Mouse (Mus musculus): Measurements from ENCODE around the gene Arhgap21. TPM values are rescaled to one million over a fixed set of nuclear protein-coding genes. Genes with fewer than 3 reads are reported as not detected.

The Arhgap21 gene
- total RNA-seq, 2 experiments from 2014 or later: 70.6 to 77.9 TPM

DNA sequence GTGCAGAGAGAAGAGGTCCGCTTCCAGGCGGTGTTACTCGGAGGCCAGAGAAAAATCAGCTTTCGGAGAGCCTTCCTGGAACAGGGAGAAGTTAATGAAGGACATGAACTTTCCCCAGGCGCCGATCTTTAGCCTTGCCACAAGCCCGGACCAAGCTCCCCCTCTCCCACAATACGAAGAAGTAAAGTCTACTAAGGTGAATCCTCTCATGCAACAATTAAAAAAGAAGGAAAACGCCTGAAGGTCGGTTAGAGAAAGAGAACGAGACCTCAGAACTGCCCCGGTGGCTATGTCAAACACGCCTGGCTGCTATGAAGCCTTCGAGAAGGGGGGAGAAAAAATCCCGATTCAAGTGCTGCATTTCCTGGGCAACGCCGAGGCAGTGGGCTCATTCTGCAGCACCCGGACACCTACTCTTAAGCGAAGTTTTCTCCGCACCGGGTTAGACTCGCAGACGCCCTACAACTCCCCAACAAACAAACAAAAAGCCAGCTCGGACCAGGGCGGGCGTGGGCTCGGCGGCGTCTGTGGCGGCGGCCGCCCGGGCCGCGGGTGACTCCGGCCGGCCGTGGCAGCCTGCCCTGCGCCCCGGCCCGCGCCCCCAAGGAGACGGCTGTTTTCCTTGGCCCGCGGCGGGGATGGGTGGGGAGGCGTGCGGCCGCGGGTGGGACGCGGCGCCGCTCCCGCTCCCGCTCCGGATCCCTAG is 882 bp downstream of the Arhgap21 start:
- DNase-seq (ENCODE audit: low spot score): peak; percentile 13
- intact Hi-C loops (cut with DNase I): loop anchor here (2.0 to 10.0 kb wide), 4 partner anchors 59 to 243 kb away; no protein-coding TSS in a partner anchor

GRCm38 (mm10) chr2:20967101-20967645 is 1.5 kb downstream of the Arhgap21 start:
- intact Hi-C loops (cut with DNase I): loop anchor here (5.0 to 10.0 kb wide), 2 partner anchors 235 to 242 kb away; no protein-coding TSS in a partner anchor
- peak; percentile 37 for DNase-seq (ENCODE audit: low spot score)

DNA sequence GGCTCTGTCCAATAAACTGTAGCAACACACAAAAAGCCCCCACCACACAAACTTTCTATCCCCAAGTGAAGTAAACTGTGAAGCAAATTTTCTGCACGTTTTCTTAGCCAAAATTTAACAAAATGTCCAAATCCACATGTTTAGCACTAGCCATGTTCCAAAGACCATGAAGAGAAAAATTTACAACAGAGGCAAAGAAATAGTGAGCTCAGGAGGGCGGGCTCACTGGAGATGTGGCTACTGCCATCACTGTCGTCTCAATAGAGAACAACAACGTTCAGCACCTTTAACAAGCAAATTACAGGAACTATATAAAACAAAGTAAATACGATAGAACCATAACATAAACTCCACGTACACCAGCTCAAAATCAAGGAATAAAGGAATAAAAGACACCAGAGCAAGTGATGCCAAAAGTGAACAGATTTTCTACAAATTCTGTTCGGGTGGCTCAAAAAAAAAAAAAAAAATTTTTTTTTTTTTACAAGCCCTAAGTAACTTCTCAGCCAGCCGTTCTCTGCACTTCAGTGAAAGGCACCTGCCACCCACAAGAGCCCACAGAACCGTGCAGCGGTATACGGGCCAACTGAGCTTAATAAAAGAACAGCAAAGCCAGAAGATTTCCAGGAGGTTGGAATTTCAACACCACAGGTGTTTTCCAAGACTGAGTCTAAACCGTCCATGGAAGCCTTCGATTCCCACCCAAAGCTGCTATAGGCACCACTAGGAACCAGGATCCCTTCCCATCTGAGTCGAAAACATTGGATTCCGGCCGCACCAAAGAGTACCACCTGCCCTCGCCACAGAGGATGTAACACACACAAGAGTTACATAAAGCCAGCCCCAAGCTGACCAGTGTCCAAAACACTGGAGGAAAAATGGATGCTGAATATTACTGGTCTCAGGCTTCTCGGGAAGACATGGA is 2.2 kb downstream of the Arhgap21 start:
- intact Hi-C loops (cut with DNase I): loop anchor here (5.0 to 10.0 kb wide), 2 partner anchors 236 to 242 kb away; no protein-coding TSS in a partner anchor
- DNase-seq (ENCODE audit: low spot score): no peak

DNA sequence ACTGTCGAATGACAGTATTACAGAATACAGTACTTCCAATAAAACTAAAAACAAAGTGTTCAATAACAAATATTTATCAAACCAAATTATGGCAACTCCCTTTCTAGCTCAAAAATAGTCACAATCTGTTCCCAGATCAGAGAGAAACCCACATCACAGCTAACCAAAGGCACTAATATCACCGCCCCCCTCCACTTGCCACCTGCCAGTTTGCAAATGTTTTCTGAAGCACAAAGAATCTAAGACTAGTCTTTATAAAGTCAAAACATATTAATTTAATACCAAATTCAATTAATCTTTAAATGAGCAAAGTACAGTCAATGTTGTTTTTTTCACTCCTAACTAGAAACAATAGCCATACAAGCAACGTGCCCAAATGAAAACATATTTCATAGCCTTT is 3.3 kb downstream of the Arhgap21 start:
- DNase-seq (ENCODE audit: low spot score): no peak
- intact Hi-C loops (cut with DNase I): loop anchor here (5.0 to 10.0 kb wide), 2 partner anchors 237 to 241 kb away; no protein-coding TSS in a partner anchor

DNA sequence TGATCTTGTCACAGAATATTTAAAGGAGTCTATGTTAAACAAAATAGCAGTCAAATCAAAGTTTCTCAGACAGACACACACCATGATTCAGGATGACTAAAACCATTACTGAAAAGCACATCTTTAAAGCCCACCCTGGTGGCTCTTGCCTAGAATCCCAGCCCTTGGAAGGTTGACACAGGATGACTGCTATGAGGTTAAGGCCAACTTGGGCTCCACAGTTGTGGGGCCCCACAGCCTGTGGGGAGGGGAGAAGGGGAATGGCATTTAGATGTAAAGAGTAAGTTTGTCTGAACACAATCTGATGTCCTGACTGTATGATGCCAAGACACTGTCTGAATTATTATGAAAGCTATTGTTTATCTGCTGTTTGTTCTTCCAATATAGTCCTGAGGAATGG is 4.2 kb downstream of the Arhgap21 start:
- no peak for DNase-seq (ENCODE audit: low spot score)
- intact Hi-C loops (cut with DNase I): loop anchor here (5.0 to 10.0 kb wide), 2 partner anchors 223 to 240 kb away; no protein-coding TSS in a partner anchor

DNA sequence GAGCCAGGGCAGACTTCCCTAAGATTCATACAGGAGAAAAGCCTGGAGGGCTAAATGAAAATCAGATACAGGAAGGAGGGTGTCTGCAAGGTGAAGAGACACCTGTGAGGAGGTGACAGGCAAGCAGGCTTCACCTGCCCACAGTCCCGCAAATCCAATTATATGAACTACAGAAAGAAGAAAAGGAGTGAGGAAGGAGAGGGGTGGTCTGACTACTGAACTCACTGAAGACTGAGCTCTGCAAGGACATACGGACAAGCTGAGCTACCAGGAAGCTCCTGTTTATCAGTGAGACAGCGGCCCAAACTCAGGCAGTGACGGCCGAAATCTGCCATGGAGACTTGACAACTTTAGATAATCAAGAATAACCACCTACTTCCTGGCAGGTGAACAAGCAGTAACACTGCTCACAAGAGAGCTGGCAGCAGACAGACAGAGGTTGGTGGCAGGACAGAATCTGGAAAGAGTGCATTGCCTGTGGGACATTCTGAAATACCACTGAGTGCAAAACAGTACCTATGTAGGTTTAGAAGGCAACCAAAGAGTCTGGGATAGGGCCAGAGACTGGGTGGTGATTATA is 5.4 kb downstream of the Arhgap21 start:
- intact Hi-C loops (cut with DNase I): loop anchor here (5.0 to 10.0 kb wide), 2 partner anchors 224 to 239 kb away; no protein-coding TSS in a partner anchor
- no peak for DNase-seq (ENCODE audit: low spot score)

DNA sequence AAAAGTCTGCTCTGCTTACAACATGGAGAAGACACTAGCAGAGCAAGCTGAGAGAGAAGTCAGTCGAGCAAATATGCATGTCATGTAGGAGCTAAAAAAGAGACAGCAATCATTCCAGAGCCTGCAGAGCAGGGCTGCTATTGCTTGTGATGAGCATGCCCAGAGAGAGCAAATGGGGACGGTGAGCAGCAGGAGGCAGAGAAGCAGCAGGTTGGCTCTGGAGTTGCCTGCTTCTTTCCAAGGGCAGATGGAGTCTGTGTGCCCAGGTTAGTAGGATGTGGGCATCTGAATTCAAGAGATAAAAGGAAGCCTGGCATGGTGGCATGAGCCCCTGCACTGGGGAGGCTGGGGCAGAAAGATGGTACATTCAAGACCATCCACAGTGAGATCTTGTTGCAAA is 6.4 kb downstream of the Arhgap21 start:
- intact Hi-C loops (cut with DNase I): loop anchor here (5.0 to 10.0 kb wide), 2 partner anchors 225 to 237 kb away; no protein-coding TSS in a partner anchor
- DNase-seq (ENCODE audit: low spot score): no peak

DNA sequence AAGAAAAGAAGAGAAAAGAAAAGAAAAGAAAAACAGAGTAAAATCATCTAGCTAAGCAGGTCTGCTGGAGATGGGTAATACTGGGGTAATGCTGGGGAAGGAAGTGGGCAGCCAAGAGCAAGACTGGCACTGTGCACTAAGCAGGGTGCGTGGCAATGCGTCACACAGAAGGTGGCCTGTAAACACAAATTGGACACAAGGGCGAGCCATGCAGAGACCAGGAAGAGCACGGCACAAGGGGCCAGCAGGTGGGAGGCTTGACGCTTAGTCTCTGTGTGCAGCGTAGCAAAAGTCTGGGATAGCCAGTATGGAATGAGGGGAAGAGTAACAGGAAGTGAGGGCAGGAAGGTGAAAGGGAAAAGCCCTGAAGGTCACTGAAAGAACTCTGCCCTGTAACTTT is 6.9 kb downstream of the Arhgap21 start:
- intact Hi-C loops (cut with DNase I): loop anchor here (5.0 to 10.0 kb wide), 2 partner anchors 225 to 237 kb away; no protein-coding TSS in a partner anchor

GRCm38 (mm10) chr2:20961295-20961694 is 7.4 kb downstream of the Arhgap21 start:
- no peak for DNase-seq (ENCODE audit: low spot score)
- intact Hi-C loops (cut with DNase I): loop anchor here (5.0 to 10.0 kb wide), 2 partner anchors 226 to 236 kb away; no protein-coding TSS in a partner anchor

More for the DNA sequence above, 6.9 kb downstream of the Arhgap21 start:
- DNase-seq (ENCODE audit: low spot score): no peak

GRCm38 (mm10) chr2:20960668-20961035 is 8.0 kb downstream of the Arhgap21 start:
- intact Hi-C loops (cut with DNase I): loop anchor here (5.0 to 10.0 kb wide), 2 partner anchors 227 to 236 kb away; no protein-coding TSS in a partner anchor
- no peak for DNase-seq (ENCODE audit: low spot score)

DNA sequence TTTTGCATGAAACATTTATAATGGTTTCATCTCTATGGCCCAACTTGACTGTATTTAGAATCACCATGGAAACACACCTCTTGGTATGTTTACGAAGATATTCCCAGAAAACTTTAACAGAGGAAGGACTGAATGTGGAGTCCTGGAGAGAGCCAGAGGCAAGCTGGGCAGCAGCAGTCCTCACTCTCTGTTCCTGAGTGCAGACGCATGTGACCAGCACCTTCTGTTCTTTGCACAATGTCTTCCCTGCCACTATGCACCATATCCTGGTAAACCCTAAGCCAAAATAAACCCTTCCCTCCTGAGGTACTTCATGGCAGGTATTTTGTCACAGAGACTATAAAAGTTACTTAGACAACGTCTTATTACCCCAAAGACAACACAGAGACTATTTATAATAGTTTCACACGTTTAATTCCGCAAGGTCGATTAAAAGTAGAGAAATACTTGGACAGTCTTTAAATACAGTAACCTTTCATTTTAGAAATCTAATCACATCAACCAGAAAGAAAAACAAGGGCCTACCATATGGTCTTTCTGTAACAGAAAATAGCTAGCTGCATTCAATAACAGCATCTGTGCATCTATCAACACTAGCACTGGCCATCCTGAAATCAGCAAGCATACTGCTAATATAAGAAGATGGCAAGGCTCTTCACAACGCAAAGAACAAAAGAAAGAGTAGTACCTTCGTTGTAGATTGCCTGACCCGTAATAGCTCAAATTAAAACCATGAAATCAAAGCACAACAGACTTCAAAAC is 8.6 kb downstream of the Arhgap21 start:
- intact Hi-C loops (cut with DNase I): loop anchor here (5.0 to 10.0 kb wide), 2 partner anchors 227 to 235 kb away; no protein-coding TSS in a partner anchor
- no peak for DNase-seq (ENCODE audit: low spot score)

- no peak for DNase-seq (ENCODE audit: low spot score)
- intact Hi-C loops (cut with DNase I): no loop called here
Observed at GRCm38 (mm10) chr2:20959045-20959444, 9.6 kb downstream of the Arhgap21 start.

DNA sequence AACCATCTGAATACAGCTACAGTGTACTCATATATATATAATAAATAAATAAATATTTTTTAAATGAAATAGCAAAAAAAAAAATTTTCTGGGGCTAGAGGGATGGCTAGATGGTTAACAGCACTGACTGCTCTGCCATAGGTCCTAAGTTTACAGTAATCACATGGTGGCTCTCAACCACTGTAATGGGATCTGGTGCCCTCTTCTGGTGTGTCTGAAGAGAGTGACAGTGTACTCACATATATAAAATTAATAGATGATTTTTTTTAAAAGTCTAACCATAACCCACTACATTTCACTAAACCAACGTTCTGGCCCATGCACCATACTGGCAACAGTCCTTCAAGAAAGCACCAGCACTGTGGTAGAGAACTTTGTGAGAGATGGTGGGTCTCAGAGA is 10.7 kb downstream of the Arhgap21 start:
- intact Hi-C loops (cut with DNase I): no loop called here

DNA sequence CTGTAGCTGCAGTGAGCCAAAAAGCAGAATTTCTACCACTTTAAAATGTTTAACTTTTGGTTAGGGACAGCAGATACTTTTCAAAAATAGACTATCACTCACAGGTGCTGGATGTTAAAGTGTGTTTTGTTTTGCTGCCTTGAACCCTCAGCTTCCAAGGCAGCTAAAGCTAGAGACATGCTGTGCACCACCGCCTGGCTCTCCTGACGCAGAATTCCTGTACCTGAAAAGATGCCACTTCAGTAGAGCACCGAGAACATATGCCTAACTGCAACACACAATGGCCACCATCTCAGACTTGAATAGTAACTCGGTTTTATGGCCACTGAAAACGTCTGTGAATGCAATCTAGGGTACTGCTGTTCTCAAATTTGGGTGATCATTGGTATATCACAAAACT is 12.0 kb downstream of the Arhgap21 start:
- intact Hi-C loops (cut with DNase I): no loop called here
- no peak for DNase-seq (ENCODE audit: low spot score)

More for the DNA sequence above, 10.7 kb downstream of the Arhgap21 start:
- DNase-seq (ENCODE audit: low spot score): no peak

GRCm38 (mm10) chr2:20955996-20956395 is 12.7 kb downstream of the Arhgap21 start:
- intact Hi-C loops (cut with DNase I): no loop called here
- DNase-seq (ENCODE audit: low spot score): no peak

- no peak for DNase-seq (ENCODE audit: low spot score)
- intact Hi-C loops (cut with DNase I): no loop called here
Observed at GRCm38 (mm10) chr2:20955376-20955775, 13.3 kb downstream of the Arhgap21 start.

DNA sequence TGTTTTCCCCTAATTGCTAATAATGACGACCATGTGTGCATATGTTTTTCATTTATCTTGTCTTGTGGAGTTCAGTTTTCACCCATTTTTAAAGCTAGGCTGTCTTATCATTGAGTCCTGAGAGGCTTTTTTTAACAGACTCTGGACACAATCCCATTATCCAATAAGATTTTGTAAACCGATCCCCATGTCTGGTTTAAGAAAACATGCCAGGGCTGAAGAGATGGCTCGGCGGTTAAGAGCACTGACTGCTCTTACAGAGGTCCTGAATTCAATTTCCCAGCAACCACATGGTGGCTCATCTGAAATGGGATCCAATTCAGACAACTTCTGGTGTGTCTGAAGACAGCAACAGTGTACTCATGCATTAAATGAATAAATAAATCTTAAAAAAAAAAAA is 16.0 kb downstream of the Arhgap21 start:
- intact Hi-C loops (cut with DNase I): no loop called here
- no peak for DNase-seq (ENCODE audit: low spot score)

GRCm38 (mm10) chr2:20949168-20949567 is 19.5 kb downstream of the Arhgap21 start:
- intact Hi-C loops (cut with DNase I): no loop called here
- no peak for DNase-seq (ENCODE audit: low spot score)

DNA sequence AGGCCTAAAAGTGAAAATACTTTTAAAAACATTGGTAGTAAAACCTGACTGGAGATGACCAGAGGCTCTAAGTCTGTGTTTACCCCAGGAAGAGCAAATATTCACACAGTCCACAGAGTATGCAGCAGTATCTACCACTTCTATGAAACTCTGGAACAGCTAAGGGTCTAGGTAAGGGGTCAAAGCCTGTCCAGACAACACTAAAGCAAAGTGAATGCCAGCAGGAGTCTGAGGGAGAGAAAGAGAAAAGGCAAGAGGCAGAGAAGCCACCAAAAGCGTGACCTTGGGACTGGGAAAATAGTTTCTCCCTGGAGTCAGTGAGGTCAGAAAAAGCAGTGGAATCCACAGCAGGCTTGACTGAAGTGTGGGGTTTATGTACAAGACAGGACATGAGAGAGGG is 21.6 kb downstream of the Arhgap21 start:
- no peak for DNase-seq (ENCODE audit: low spot score)
- intact Hi-C loops (cut with DNase I): no loop called here

Measured in heart, postnatal 25 days (tissue).